Mouse (Mus musculus): ENCODE measurements at regions not wholly inside any gene's neighbourhood (a gene's known extent, or its start where the extent isn't known, plus 50 kb on each side); places are given as distances from the start of the nearest gene placed in this dataset.

- TF ChIP-seq GATA1 (IDR thresholded peaks at IDR 0.05; ENCODE audit: borderline replicate concordance, low read length), result no peak
- TF ChIP-seq FLI1 (IDR thresholded peaks at IDR 0.05; ENCODE audit: low read length), result no peak
These were observed 270.1 kb downstream of the Ccdc91 start for GRCm38 (mm10) chr6:147745690-147746089.

Data from megakaryocyte, embryonic 14.5 days (primary cell).